Mouse (Mus musculus): ENCODE measurements at regions not wholly inside any gene's neighbourhood (a gene's known extent, or its start where the extent isn't known, plus 50 kb on each side); places are given as distances from the start of the nearest gene placed in this dataset.

GRCm38 (mm10) chr2:166215610-166216511, 60.4 kb upstream of the Sulf2 start:
- TF ChIP-seq CTCF (IDR thresholded peaks at IDR 0.05; ENCODE audit: low read depth): no peak
- no peak for TF ChIP-seq EP300 (IDR thresholded peaks at IDR 0.05; ENCODE audit: low read depth)

Measured in liver, postnatal 0 days (tissue).